Mouse (Mus musculus) heart, postnatal 10 days (tissue): ENCODE results near the gene Mtmr10. TPM values are rescaled to one million over a fixed set of nuclear protein-coding genes. Genes with fewer than 3 reads are reported as not detected.

Source experiments
- DNase-seq, 2 experiments: peaks; one replicate each; pipeline ENCODE4 v3.0.0; 2021
- intact Hi-C: fragments of 180-260 bp; cut with DNase I; formaldehyde crosslinking; loops from one replicate; pipeline ENCODE4 v1.15.1; 2025
- total RNA-seq, 2 experiments: library from RNA; stranded (reverse); gene quantifications; 2 replicates each; pipeline ENCODE4 v1.2.3; 2021

The Mtmr10 gene
- 10 to 100 TPM; 13.2 to 13.5 TPM for total RNA-seq

DNA sequence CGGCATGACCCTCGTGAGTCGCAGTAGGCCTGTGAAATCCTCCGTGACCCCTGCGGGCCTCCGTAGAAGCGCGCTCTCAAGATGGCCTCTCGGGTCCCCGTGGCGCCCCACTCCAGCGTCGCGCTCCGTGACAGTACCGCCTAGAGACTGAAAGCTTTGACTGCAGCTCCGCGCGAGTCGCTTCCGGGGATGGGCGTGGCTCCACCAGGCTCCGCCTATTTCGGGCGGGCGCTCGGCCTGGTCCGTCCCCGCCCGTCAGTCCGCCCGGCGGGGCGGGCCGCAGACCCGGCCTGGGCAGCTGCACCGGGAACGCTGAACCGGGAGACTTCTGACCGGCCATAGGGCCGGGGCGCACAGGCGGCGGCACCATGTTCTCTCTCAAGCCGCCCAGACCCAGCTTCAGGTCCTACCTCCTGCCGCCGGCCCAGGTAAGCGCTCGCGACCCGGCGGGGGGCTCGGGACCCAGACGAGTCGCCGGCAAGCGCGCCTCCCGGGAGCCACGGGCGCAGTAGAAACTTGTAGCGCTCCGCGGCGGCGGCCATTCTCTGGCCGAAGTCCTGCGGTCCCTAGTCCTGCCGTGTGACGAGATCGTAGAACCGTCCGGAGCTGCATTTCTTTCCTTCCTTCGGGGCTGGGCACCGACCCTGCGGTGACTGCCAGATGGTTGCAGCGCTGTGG lies at the start of gene Mtmr10:
Gene Mtmr10, plus strand, starts transcription at position 240 of the 678 bp plus-strand sequence.
- intact Hi-C loops = loop anchor here (5.0 kb wide), 4 partner anchors 85 to 350 kb away; partner anchors contain the start of genes Fan1, Klf13, Mcee and Mphosph10
- peak; percentile 99 for DNase-seq

DNA sequence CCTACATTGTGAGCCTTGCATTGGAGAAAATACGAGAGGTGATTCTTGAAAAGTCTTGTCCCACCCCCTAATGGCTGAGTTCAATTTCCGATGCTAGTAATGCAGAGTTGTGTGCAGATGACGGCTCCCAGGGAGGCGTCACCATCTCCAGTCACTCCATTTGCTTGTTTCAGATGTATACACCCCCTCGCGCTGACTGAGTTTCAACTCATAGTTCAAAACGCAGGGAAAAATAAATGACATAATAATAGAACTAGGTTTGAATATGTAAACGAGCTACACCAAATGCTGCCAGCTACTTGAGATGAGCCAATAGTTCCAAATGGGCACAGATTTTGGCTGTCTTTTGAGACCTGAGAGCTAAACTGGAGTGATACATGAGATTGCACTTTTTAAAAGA lies 49.7 kb upstream of the Mtmr10 start:
- intact Hi-C loops = loop anchor here (2.0 kb wide), 1 partner anchor 47 kb away; no protein-coding TSS in a partner anchor

GRCm38 (mm10) chr7:64238410-64239086 lies 48.9 kb upstream of the Mtmr10 start:
- intact Hi-C loops = loop anchor here (2.0 kb wide), 1 partner anchor 48 kb away; no protein-coding TSS in a partner anchor
- DNase-seq = no peak

More for the DNA sequence above, 49.7 kb upstream of the Mtmr10 start:
- DNase-seq = no peak

DNA sequence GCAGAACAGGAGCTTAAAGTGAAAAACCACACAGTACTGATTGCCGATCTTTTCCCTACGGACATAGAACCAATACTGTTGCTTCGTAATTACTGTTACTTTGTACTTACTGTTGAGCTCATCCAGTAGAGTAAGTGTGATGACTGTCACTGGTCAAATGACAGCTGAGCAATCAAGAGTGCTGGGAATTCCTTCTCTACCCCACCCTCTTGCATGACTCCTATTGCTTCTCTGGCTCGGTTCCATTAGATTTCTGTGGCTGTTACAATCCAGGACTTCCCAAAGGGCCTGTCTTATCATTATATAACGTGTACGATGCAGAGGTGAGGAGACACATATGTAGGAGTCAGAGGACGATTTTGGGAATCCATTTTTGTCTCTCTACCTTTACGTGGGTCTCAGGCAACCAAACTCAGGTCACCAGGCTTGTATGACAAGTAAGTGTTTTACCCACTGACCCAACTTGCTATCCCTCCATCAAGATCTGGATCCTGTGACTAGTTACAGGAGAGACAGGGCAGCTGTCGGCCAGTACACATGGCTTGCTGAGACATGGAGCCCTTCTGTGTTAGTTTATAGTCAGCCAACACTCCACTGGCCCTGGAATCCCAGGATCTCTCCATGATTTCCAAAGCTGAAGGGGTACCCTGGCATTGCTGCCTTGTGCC lies 48.2 kb upstream of the Mtmr10 start:
- DNase-seq = no peak
- intact Hi-C loops = loop anchor here (2.0 kb wide), 1 partner anchor 48 kb away; no protein-coding TSS in a partner anchor

DNA sequence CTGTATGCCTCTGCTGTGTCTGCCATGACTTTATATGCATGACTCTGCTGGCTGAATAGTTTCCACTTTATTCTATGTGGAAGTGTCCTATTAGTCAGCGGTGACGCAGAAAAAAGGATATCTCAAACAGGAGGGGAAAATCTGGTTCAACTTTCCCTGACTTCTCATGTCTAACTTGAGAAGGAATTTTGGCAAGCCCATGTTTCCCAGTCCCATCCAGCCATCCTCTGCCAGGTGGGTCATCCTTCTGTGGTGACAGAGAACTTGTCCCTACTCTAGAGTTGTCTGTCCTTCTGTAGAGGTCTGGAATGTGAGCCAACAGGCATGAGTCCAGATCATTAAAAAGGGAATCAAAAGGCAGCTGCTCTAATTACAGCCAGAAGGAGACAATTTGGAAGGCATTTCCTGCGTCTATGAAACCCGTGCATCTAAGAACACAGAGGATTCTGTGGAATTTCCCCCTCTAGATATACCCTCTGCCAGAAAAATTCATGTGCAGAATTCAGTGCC lies 47.6 kb upstream of the Mtmr10 start:
- intact Hi-C loops = loop anchor here (2.0 kb wide), 1 partner anchor 49 kb away; no protein-coding TSS in a partner anchor
- peak; percentile 14 to 15 for DNase-seq

DNA sequence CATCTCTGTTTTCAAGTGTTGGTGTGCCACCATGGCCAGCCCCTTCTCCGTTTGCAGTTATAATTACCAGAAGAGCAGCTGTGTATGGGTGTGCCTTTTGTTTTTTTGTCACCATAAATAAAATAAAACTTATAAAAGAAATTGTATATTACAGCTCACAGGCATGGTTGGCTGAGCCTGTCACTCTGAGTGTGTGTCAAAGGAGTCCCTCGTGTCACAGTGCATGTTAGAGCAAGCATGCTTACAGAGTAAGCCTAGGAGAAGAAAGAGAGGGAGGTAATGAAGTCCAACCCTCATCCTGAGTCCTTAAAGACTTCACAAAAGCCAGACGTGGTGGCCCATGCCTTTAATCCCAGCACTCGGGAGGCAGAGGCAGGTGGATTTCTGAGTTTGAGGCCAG lies 45.0 kb upstream of the Mtmr10 start:
- intact Hi-C loops = no loop called here
- DNase-seq = no peak

GRCm38 (mm10) chr7:64244371-64244770 lies 43.1 kb upstream of the Mtmr10 start:
- intact Hi-C loops = no loop called here
- no peak for DNase-seq

- intact Hi-C loops = no loop called here
- DNase-seq = no peak
Measured at GRCm38 (mm10) chr7:64246713-64247112, 40.7 kb upstream of the Mtmr10 start.

GRCm38 (mm10) chr7:64248352-64248751 lies 39.1 kb upstream of the Mtmr10 start:
- no peak for DNase-seq
- intact Hi-C loops = no loop called here

DNA sequence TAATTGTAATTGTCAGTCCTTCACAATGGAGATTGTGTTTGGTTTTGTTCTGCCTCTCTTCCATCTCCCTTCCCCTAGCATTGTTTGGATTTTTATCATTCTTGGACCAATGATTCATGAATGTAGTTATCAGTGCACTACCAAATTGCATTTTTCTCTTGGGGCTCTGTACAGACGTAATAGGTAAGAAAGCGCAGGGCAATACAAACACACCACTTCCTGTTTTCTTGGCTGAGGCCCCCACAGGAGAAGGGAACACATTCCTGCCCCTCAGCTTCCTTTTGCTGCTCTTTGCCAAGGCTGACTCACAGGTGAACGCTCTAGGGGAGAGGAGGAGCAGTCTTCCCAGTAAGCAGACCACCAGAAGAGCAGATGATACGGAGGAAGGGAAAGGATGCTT lies 37.7 kb upstream of the Mtmr10 start:
- intact Hi-C loops = no loop called here

GRCm38 (mm10) chr7:64250417-64250816 lies 37.0 kb upstream of the Mtmr10 start:
- intact Hi-C loops = no loop called here
- DNase-seq = no peak

More for the DNA sequence above, 37.7 kb upstream of the Mtmr10 start:
- DNase-seq = no peak

GRCm38 (mm10) chr7:64253736-64254135 lies 33.7 kb upstream of the Mtmr10 start:
- DNase-seq = no peak
- intact Hi-C loops = no loop called here

DNA sequence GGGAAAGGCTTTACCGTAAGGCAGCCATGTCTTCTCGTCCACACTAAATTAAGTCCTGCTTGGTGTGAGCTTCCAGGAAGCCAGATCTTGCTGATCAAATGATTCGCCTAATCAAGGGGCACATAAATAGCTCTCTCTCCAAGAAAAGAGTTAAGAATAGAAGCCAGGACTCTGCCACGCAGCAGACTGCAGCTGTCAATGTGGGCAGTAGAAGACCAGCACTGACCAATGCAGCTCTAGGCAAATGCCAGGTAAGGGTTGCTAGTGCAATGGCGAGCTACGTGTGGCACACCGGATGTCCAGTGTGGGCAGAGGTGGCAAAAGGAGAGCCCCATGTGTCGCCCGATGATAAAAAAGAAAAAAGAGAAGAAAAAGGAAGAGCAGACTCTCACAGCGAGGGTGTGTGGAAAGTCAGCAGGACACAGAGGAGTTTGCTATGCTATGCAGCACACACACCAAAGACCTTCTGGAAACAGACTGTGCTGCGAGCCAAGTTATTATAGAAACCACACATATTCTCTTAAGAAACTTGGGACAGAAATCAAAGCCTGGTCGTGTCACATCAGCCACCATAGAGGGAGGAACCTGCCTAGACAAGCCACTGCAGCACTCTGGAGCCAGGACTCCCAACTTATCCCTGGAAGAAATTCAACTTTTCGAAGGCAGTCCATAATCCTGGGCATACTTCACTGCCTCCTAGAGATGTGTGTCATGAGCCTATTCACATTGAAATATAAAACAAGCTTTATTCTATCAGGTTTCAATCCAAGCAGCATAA lies 21.8 kb upstream of the Mtmr10 start:
- DNase-seq = no peak
- intact Hi-C loops = no loop called here

DNA sequence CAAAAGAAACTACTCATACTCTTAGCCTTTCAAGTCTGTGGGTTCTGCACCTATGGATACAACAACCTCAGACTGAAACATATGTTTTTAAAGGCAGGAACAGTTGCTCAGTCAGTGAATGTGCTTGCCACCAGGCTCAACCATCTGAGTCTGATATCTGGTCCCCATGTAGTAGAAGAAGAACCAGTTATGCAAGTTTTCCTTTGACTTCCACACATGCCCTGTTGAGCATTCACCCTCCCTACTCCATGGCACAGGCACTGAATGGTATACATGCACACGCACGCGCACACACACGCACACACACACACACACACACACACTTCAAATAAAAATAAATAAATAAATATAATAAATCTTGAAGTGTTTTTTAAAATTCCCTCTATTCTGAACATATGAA lies 20.9 kb upstream of the Mtmr10 start:
- intact Hi-C loops = no loop called here
- DNase-seq = no peak

- intact Hi-C loops = no loop called here
- DNase-seq = no peak
Measured at GRCm38 (mm10) chr7:64271926-64272325, 15.5 kb upstream of the Mtmr10 start.

DNA sequence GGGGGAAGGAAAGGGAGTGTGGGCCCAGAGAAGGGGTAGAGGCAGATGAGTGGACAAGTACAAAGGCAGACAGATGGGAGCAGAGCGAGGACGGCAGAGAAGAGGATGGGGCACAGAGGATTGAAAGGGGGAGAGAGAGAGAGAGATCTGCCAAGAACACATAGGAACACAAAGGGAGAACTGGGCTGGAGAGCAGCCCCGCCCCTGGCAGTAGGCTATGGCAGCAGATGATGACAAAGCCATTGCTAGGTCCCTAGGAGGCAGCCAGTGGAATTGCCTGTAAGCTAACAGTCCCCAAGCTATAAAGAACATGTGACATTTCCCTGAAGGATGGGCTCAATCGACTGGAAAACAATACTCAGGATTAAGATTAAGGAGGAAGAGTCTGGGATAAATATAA lies 11.9 kb upstream of the Mtmr10 start:
- DNase-seq = no peak
- intact Hi-C loops = no loop called here

DNA sequence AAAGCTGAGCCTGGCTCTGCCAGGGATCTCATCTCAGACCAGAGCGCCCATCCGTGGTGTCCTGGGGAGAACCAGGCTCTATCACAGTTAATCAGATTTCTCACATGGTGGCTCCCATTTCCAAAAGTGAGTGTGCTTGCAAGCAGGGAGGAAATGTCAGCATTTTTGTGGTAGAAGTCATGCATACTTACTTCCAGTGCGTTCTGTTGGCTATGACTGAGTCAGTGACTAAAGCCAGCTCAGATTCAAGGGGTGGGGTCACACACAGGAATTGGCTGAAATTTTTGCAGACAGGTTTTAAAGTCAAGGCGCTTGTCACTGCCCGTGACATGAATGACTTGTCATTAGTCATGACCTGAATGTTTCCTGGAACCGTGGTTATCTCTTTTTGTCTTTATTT lies 10.5 kb upstream of the Mtmr10 start:
- intact Hi-C loops = no loop called here
- DNase-seq = peak; percentile 4 to 18

DNA sequence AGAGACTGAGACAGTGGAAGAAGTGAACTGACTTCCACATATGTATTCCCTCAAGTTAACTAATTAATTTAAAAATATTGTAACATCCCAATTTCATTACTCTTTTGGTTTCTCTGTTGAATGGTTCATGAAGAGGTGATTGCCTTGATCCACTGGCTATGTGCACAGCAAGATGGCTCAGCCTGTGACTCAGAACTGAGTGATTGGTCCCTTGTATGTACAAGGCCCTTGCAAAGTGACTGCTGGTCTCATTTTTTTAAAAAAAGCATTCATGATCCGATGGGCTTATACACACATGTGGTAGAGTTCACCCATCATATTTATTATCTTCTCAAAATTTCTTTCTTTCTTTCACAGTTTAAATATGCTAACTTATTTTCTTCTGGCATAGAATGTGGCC lies 8.9 kb upstream of the Mtmr10 start:
- intact Hi-C loops = no loop called here
- no peak for DNase-seq

DNA sequence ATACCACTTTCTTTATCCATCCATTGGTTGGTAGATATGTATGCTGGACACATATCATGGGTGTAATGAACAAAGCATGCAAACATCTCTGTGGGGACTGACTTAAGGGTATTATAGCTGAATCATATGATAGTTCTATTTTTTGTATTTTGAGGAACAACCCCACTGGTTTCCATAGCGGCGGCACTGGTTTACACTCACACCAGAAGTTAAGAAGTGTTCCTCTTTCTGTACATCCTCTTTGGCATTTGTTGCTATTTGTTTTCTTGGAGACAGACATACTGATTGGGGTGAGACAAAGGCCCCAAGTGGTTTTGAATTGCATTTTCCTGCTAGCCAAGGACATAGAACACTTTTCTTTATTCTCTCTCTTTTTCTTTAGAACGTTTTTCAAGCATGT lies 7.9 kb upstream of the Mtmr10 start:
- intact Hi-C loops = no loop called here
- peak in 1 of 2 experiments; percentile 11 for DNase-seq

GRCm38 (mm10) chr7:64286566-64286965 lies 887 bp upstream of the Mtmr10 start:
- intact Hi-C loops = loop anchor here (5.0 kb wide), 4 partner anchors 86 to 349 kb away; partner anchors contain the start of genes Fan1, Klf13, Mcee and Mphosph10
- no peak for DNase-seq
